Mouse (Mus musculus) neural tube, embryonic 11.5 days (tissue): ENCODE results near the gene Acaa1b. TPM values are rescaled to one million over a fixed set of nuclear protein-coding genes. Genes with fewer than 3 reads are reported as not detected.

Experiments used
- ATAC-seq: fragments of 200-750 bp; cut with Nextera tagmentation; 2 replicates; pipeline ENCODE4 v1.8.0; 2017; ENCODE audit warnings: moderate number of reproducible peaks, mild to moderate bottlenecking, moderate TSS enrichment, moderate library complexity; ENCODE audit not compliant: insufficient read depth, low FRiP score, low TSS enrichment
- DNase-seq: peaks from one replicate; pipeline ENCODE4 v3.0.0-alpha.2; 2015; ENCODE audit warnings: low spot score
- H3K27ac ChIP-seq: fragments of 300-500 bp; sonication (generic); 2 replicates; pipeline ENCODE4 v1.5.1; 2014; ENCODE audit warnings: low read depth, mild to moderate bottlenecking, low read length
- H3K27me3 ChIP-seq: fragments of 300-500 bp; sonication (generic); 2 replicates; pipeline ENCODE4 v1.6.1; 2014; ENCODE audit warnings: mild to moderate bottlenecking, low read length, mixed read lengths; ENCODE audit not compliant: control insufficient read depth, insufficient read depth
- H3K36me3 ChIP-seq: fragments of 300-500 bp; sonication (generic); 2 replicates; pipeline ENCODE4 v1.6.1; 2014; ENCODE audit warnings: mild to moderate bottlenecking, low read length, moderate library complexity, mixed read lengths; ENCODE audit not compliant: control insufficient read depth, insufficient read depth
- H3K4me1 ChIP-seq: fragments of 300-500 bp; sonication (generic); 2 replicates; pipeline ENCODE4 v1.6.1; 2014; ENCODE audit warnings: low read length, mixed read lengths; ENCODE audit not compliant: control insufficient read depth, insufficient read depth
- H3K4me2 ChIP-seq: fragments of 300-500 bp; sonication (generic); 2 replicates; pipeline ENCODE4 v1.6.1; 2014; ENCODE audit warnings: low read depth, mild to moderate bottlenecking, moderate library complexity
- H3K4me3 ChIP-seq: fragments of 300-500 bp; sonication (generic); 2 replicates; pipeline ENCODE4 v1.5.1; 2014; ENCODE audit warnings: low read depth, low read length
- H3K9ac ChIP-seq: fragments of 300-500 bp; sonication (generic); 2 replicates; pipeline ENCODE4 v1.6.1; 2014; ENCODE audit warnings: mild to moderate bottlenecking, low read length
- H3K9me3 ChIP-seq: fragments of 300-500 bp; sonication (generic); 2 replicates; pipeline ENCODE4 v1.6.1; 2016; ENCODE audit warnings: low read length; ENCODE audit not compliant: control insufficient read depth
- WGBS: fragments of 180-500 bp; shearing (Covaris S2); extraction: QIAGEN DNeasy Blood & Tissue Kit; methylation state at CpG from one replicate; pipeline ENCODE4 v1.1.7; 2014; 5-methylcytosine and 5-hydroxymethylcytosine counted together
- polyA plus RNA-seq: library from polyadenylated mRNA; unstranded; fragments of >200 nt; fragmentation: Nextera tagmentation; extraction: Ambion mirVana; gene quantifications from 2 replicates; pipeline ENCODE4 v1.2.1, GENCODE M21; 2014

Acaa1b gene
- polyA plus RNA-seq, 1 experiment from 2014 or later, result 1.4 TPM

GRCm38 (mm10) chr9:119179292-119179691, 22.4 kb upstream of the Acaa1b start:
- no peak overlapping the region for H3K9ac ChIP-seq
- no peaks in the 10 kb centered on the region for H3K4me1 ChIP-seq
- no peak for ATAC-seq
- H3K27ac ChIP-seq, result no peak overlapping the region
- no peak overlapping the region for H3K4me2 ChIP-seq
- DNase-seq, result no peak
- no peaks in the 10 kb centered on the region for H3K27me3 ChIP-seq
- H3K9me3 ChIP-seq, result no peaks in the 10 kb centered on the region
- H3K36me3 ChIP-seq, result no peaks in the 10 kb centered on the region
- H3K4me3 ChIP-seq, result no peak overlapping the region
- 90% methylated on average over 11 of the region's 11 CpGs for WGBS

- DNase-seq, result no peak
- H3K4me3 ChIP-seq, result no peak overlapping the region
- H3K27ac ChIP-seq, result no peak overlapping the region
- no peaks in the 10 kb centered on the region for H3K27me3 ChIP-seq
- H3K9me3 ChIP-seq, result no peaks in the 10 kb centered on the region
- no peak overlapping the region for H3K4me2 ChIP-seq
- WGBS, result 92% methylated on average over 2 of the region's 2 CpGs
- H3K9ac ChIP-seq, result no peak overlapping the region
- ATAC-seq, result no peak
- H3K36me3 ChIP-seq, result no peaks in the 10 kb centered on the region
- H3K4me1 ChIP-seq, result no peaks in the 10 kb centered on the region
Observed at GRCm38 (mm10) chr9:119167608-119168007, 10.7 kb upstream of the Acaa1b start.

DNA sequence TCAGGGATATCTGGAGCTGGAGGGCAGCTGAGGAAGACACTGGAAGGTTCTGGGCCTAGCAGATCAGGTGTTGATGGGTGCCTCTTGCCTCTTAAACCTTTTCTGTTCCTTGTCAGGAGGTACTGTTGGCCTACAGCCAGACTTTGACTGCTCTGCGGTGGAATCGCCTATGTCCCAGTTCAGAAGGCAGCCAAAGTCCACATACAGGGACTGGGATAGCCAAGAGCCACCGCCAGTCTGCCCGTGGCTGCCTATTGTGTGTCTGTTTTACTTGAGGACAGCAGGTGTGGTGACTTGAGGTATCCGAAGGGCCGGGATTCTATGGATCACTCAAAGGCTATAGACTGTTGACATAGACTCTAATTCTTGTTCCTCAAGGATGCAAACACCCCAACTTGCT, 8.7 kb upstream of the Acaa1b start:
- DNase-seq (no peak), ATAC-seq (no peak)
- H3K27ac ChIP-seq, result no peak overlapping the region
- H3K4me1 ChIP-seq, result no peaks in the 10 kb centered on the region
- 90% methylated on average over 6 of the region's 6 CpGs for WGBS
- H3K4me3 ChIP-seq, result no peak overlapping the region
- no peaks in the 10 kb centered on the region for H3K27me3 ChIP-seq
- H3K36me3 ChIP-seq, result no peaks in the 10 kb centered on the region
- no peak overlapping the region for H3K9ac ChIP-seq
- H3K4me2 ChIP-seq, result no peak overlapping the region
- H3K9me3 ChIP-seq, result no peaks in the 10 kb centered on the region

DNA sequence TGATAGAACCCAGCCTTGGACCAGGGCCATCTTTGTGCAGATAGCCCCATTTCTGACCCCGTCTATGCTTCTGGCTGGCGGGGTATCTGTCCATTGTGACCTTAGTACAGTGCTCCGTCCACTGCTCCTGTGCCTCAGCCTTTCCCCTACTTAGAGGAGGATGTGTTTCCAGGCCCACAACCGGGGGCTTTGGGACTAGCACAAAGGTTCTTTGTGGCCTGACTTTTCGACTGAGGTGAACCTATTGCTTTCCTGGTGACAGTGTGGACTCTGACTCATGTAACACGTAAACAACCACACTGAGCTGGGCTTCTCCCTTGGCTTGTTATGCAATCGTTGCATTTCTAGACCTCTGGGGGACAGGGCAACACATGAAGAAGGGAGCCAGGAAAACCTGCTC, 7.8 kb upstream of the Acaa1b start:
- H3K4me3 ChIP-seq, result no peak overlapping the region
- DNase-seq (no peak), ATAC-seq (no peak)
- H3K4me1 ChIP-seq, result no peaks in the 10 kb centered on the region
- no peaks in the 10 kb centered on the region for H3K27me3 ChIP-seq
- H3K9me3 ChIP-seq, result no peaks in the 10 kb centered on the region
- H3K4me2 ChIP-seq, result no peak overlapping the region
- no peaks in the 10 kb centered on the region for H3K36me3 ChIP-seq
- WGBS, result 85% methylated on average over 7 of the region's 7 CpGs
- no peak overlapping the region for H3K27ac ChIP-seq
- no peak overlapping the region for H3K9ac ChIP-seq

- no peak for DNase-seq
- Histone ChIP-seq H3K27ac (no peak overlapping the region), H3K4me3 (no peak overlapping the region), H3K9ac (no peak overlapping the region), H3K36me3 (no peaks in the 10 kb centered on the region), H3K4me2 (no peak overlapping the region), H3K4me1 (no peaks in the 10 kb centered on the region), H3K27me3 (0 out of 2 replicates have a peak, but pooled peaks cover 6% of the 10 kb centered on the region), H3K9me3 (no peaks in the 10 kb centered on the region)
- no peak for ATAC-seq
- 90% methylated on average over 3 of the region's 3 CpGs for WGBS
Observed at GRCm38 (mm10) chr9:119160689-119161088, 3.8 kb upstream of the Acaa1b start.

DNA sequence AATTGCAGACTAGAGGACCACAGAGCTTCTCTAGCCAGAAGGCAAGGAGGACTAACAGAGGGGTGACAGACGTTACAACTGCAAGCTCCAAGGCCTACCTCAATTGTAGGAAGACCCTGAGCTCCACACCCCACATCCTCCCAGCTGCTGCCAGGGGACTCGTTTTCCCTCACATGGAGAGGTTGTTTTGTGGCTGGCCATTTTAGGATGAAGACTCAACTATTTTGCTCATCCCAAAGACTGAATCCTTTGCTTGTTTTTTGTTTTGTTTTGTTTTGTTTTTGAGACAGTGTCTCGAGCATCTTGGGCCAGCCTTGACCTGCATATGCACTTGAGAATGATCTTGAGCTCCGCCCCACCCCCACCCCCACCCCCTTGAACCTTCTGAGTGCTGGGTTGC, 2.0 kb upstream of the Acaa1b start, which contains the start of gene Gm47289:
TSS of gene Gm47289 (plus strand) at position 301 of the 400 bp plus-strand sequence.
- 56% methylated on average over 4 of the region's 4 CpGs for WGBS
- Histone ChIP-seq H3K4me3 (no peak within 1 kb of the TSS), H3K9ac (no peak within 1 kb of the TSS), H3K27me3 (0 out of 2 replicates have a peak, but pooled peaks cover 6% of the 10 kb centered on the region), H3K27ac (no peak within 1 kb of the TSS), H3K36me3 (no peaks in the 10 kb centered on the region), H3K9me3 (no peaks in the 10 kb centered on the region), H3K4me2 (no peak within 1 kb of the TSS), H3K4me1 (no peaks in the 10 kb centered on the region)
- ATAC-seq, result no peak
- DNase-seq, result no peak

- Histone ChIP-seq H3K4me2 (no peak overlapping the region), H3K27ac (no peak overlapping the region), H3K9me3 (no peaks in the 10 kb centered on the region), H3K4me1 (no peaks in the 10 kb centered on the region), H3K27me3 (0 out of 2 replicates have a peak, but pooled peaks cover 6% of the 10 kb centered on the region), H3K36me3 (no peaks in the 10 kb centered on the region), H3K4me3 (no peak overlapping the region), H3K9ac (no peak overlapping the region)
- WGBS, result 60% methylated on average over 7 of the region's 7 CpGs
- DNase-seq (no peak), ATAC-seq (no peak)
Observed at GRCm38 (mm10) chr9:119155826-119156225, 1.1 kb downstream of the Acaa1b start.

DNA sequence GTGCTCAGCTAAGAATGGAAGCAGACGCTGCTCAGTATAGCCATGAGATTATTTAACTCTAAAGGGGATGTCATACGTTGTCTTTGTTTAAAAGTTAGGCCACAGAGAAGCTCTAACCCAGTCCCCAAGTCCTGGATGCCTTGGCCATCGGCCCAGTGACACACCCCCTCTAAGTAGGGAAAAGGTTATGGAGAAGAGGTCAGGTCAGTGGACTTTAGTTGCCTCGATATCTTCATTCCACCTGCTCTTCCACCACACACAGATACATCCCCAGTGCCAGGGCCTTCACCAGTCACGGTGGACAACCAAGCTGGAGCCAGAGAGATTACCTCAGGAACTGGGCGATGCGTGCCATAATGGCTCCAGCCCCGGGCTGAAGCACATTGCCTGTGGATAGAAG, 1.5 kb downstream of the Acaa1b start:
- no peak overlapping the region for H3K4me2 ChIP-seq
- no peaks in the 10 kb centered on the region for H3K4me1 ChIP-seq
- H3K9ac ChIP-seq, result no peak overlapping the region
- DNase-seq, result no peak
- H3K4me3 ChIP-seq, result no peak overlapping the region
- H3K27me3 ChIP-seq, result 0 out of 2 replicates have a peak, but pooled peaks cover 6% of the 10 kb centered on the region
- 80% methylated on average over 8 of the region's 8 CpGs for WGBS
- no peak for ATAC-seq
- H3K9me3 ChIP-seq, result no peaks in the 10 kb centered on the region
- H3K27ac ChIP-seq, result no peak overlapping the region
- no peaks in the 10 kb centered on the region for H3K36me3 ChIP-seq

DNA sequence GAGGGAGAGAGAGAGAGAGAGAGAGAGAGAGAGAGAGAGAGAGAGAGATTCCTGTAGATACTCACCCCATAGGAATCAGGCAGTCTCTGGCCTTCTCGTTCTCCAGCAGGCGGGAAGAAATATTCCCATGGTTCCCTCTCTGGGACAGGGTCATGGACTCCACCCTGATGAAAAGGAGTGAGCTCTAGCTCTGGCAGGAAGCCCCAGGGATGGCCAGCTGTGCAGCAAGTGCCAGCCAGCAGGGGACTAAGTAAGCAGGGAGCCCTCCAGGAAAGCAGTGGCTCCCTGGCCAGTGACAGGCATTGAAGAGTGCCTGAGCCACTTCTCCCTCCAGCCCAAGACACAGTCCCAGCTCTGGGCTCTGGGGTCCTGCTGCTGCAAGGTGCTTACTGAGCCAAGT, 5.1 kb downstream of the Acaa1b start:
- H3K4me3 ChIP-seq, result no peak overlapping the region
- H3K27ac ChIP-seq, result no peak overlapping the region
- 0 out of 2 replicates have a peak, but pooled peaks cover 4% of the 10 kb centered on the region for H3K27me3 ChIP-seq
- no peak overlapping the region for H3K4me2 ChIP-seq
- ATAC-seq (no peak), DNase-seq (no peak)
- no peak overlapping the region for H3K9ac ChIP-seq
- WGBS, result 73% methylated on average over 2 of the region's 2 CpGs
- no peaks in the 10 kb centered on the region for H3K4me1 ChIP-seq
- no peaks in the 10 kb centered on the region for H3K36me3 ChIP-seq
- no peaks in the 10 kb centered on the region for H3K9me3 ChIP-seq
